Mouse (Mus musculus) kidney, postnatal 0 days (tissue): ENCODE measurements at regions not wholly inside any gene's neighbourhood (a gene's known extent, or its start where the extent isn't known, plus 50 kb on each side); places are given as distances from the start of the nearest gene placed in this dataset.

Experiments
- ATAC-seq: fragments of 200-750 bp; cut with Nextera tagmentation; replicated peaks from 2 replicates; pipeline ENCODE4 v1.8.0; 2017; ENCODE audit warnings: low read depth, moderate number of reproducible peaks, moderate TSS enrichment, moderate library complexity; ENCODE audit not compliant: low FRiP score
- DNase-seq: peaks from one replicate; pipeline ENCODE4 v3.0.0-alpha.2; 2016; ENCODE audit warnings: low spot score
- H3K27ac ChIP-seq: fragments of 300-500 bp; sonication (generic); 2 replicates; pipeline ENCODE4 v1.5.1; 2014; ENCODE audit warnings: mild to moderate bottlenecking
- H3K27me3 ChIP-seq: fragments of 300-500 bp; sonication (generic); 2 replicates; pipeline ENCODE4 v1.6.1; 2014; ENCODE audit warnings: low read length, mixed read lengths; ENCODE audit not compliant: insufficient read depth
- H3K36me3 ChIP-seq: fragments of 300-500 bp; sonication (generic); 2 replicates; pipeline ENCODE4 v1.6.1; 2014; ENCODE audit warnings: low read length, mixed read lengths; ENCODE audit not compliant: insufficient read depth
- H3K4me1 ChIP-seq: fragments of 300-500 bp; sonication (generic); replicated peaks from 2 replicates; pipeline ENCODE4 v1.6.1; 2014; ENCODE audit warnings: antibody characterized with exemption, low read length, mixed read lengths; ENCODE audit not compliant: insufficient read depth
- H3K4me2 ChIP-seq: fragments of 300-500 bp; sonication (generic); 2 replicates; pipeline ENCODE4 v1.6.1; 2014; ENCODE audit warnings: mild to moderate bottlenecking, low read length, moderate library complexity, mixed read lengths
- H3K4me3 ChIP-seq: fragments of 300-500 bp; sonication (generic); replicated peaks from 2 replicates; pipeline ENCODE4 v1.5.1; 2014; ENCODE audit warnings: low read depth, low read length
- H3K9ac ChIP-seq: fragments of 300-500 bp; sonication (generic); 2 replicates; pipeline ENCODE4 v1.6.1; 2014; ENCODE audit warnings: low read depth, low read length
- H3K9me3 ChIP-seq: fragments of 300-500 bp; sonication (generic); replicated peaks from 2 replicates; pipeline ENCODE4 v1.6.1; 2016; ENCODE audit warnings: low read length, inconsistent platforms, mixed read lengths
- CTCF ChIP-seq: IDR thresholded peaks from 2 replicates; pipeline ENCODE4 v1.5.1; 2016; ENCODE audit warnings: antibody characterized with exemption, low read depth, mild to moderate bottlenecking, moderate library complexity
- WGBS: fragments of 180-500 bp; shearing (Covaris S2); extraction: QIAGEN DNeasy Blood & Tissue Kit; methylation state at CpG from one replicate; pipeline ENCODE4 v1.1.7; 2014; 5-methylcytosine and 5-hydroxymethylcytosine counted together

DNA sequence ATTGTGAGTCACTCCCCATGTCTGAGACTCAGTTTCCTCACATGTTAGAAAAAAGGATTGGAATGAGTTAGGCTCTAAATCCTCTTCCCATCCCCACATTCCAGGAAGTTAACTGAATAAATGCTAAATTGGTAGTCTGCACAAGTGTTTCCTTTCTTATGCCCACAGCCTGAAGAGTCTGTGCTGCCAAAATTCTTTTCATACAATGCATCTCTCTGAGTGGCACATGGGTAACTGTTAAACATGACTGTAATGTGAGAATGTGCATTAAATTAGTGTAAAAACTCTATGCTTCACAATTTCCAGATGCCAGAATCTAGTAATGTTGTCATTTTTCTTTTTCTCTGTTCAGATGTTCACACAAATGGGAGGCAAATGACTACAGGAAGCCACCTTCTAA is 317.5 kb upstream of the A1bg start:
- H3K9me3 ChIP-seq, result no peaks in the 10 kb centered on the region
- DNase-seq (no peak), ATAC-seq (no peak)
- H3K4me1 ChIP-seq, result no peaks in the 10 kb centered on the region
- no peak for TF ChIP-seq CTCF
- no peak overlapping the region for H3K4me3 ChIP-seq
- no peak overlapping the region for H3K9ac ChIP-seq
- no peaks in the 10 kb centered on the region for H3K36me3 ChIP-seq
- H3K27ac ChIP-seq, result no peak overlapping the region
- no peaks in the 10 kb centered on the region for H3K27me3 ChIP-seq
- no peak overlapping the region for H3K4me2 ChIP-seq

GRCm38 (mm10) chr15:61239414-61239813 is 316.6 kb upstream of the A1bg start:
- H3K9ac ChIP-seq, result no peak overlapping the region
- no peak overlapping the region for H3K4me3 ChIP-seq
- 44% methylated on average over 7 of the region's 7 CpGs for WGBS
- TF ChIP-seq CTCF, result no peak
- peak; percentile 29; the same call in 1 of the 2 replicates for ATAC-seq
- H3K27me3 ChIP-seq, result no peaks in the 10 kb centered on the region
- peak; percentile 16 for DNase-seq
- peak overlapping the region; percentile 34 for H3K4me2 ChIP-seq
- H3K4me1 ChIP-seq, result no peaks in the 10 kb centered on the region
- no peaks in the 10 kb centered on the region for H3K9me3 ChIP-seq
- no peak overlapping the region for H3K27ac ChIP-seq
- H3K36me3 ChIP-seq, result no peaks in the 10 kb centered on the region

DNA sequence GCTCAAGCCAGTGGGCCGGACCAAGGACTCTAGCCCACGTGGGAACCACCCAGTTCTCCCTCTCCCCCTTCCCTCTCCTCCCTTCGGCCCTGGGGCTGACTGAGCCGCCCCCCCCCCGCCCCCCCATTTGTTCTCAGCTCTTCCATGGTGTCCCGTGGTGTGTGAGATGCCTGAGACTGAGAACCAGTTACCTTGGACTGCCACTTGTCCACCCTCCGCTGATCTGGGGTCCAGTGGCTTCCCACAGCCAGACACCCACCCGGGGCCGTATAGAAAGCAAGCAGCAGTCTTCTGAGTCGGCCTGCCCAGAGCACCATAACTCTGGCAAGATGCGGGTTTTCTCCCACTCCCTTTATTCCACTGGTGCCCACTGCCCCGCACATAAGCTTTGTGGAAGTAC is 316.2 kb upstream of the A1bg start:
- H3K27me3 ChIP-seq, result no peaks in the 10 kb centered on the region
- no peak for TF ChIP-seq CTCF
- H3K4me2 ChIP-seq, result peak overlapping the region; percentile 34
- ATAC-seq, result peak; percentile 66; the same call in 1 of the 2 replicates
- WGBS, result 52% methylated on average over 10 of the region's 12 CpGs
- H3K4me1 ChIP-seq, result no peaks in the 10 kb centered on the region
- no peak overlapping the region for H3K9ac ChIP-seq
- H3K36me3 ChIP-seq, result no peaks in the 10 kb centered on the region
- H3K27ac ChIP-seq, result no peak overlapping the region
- no peak overlapping the region for H3K4me3 ChIP-seq
- H3K9me3 ChIP-seq, result no peaks in the 10 kb centered on the region
- DNase-seq, result no peak

GRCm38 (mm10) chr15:61229579-61229978 is 306.8 kb upstream of the A1bg start:
- TF ChIP-seq CTCF, result no peak
- Histone ChIP-seq H3K4me3 (no peak overlapping the region), H3K36me3 (no peaks in the 10 kb centered on the region), H3K4me2 (no peak overlapping the region), H3K9ac (no peak overlapping the region), H3K27ac (no peak overlapping the region), H3K4me1 (no peaks in the 10 kb centered on the region), H3K27me3 (no peaks in the 10 kb centered on the region), H3K9me3 (no peaks in the 10 kb centered on the region)
- ATAC-seq, result no peak
- peak; percentile 56 for DNase-seq
- WGBS, result 61% methylated on average over 3 of the region's 3 CpGs

DNA sequence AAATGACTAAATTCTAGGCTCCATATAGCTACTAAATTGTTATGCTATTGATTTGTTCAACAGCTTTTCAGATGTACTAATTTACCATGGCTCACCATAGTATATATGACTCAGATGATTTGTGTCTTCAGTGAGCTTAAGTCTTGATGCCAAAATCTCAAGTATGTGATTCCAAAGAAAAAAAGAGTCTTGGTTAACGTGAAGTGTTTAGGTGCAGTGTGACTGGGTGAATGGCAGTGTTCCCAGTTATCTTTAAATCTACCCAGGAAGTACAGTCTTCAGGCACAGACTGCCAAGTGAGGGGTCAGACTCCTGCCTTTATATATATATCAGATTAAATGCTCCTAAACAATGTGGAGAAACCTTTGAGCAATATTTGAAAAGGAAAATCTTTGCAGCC is 300.1 kb upstream of the A1bg start:
- DNase-seq (no peak), ATAC-seq (no peak)
- no peaks in the 10 kb centered on the region for H3K9me3 ChIP-seq
- no peak overlapping the region for H3K4me2 ChIP-seq
- no peak overlapping the region for H3K4me3 ChIP-seq
- no peaks in the 10 kb centered on the region for H3K27me3 ChIP-seq
- H3K4me1 ChIP-seq, result no peaks in the 10 kb centered on the region
- no peaks in the 10 kb centered on the region for H3K36me3 ChIP-seq
- 33% methylated on average over 1 of the region's 1 CpGs for WGBS
- no peak overlapping the region for H3K9ac ChIP-seq
- H3K27ac ChIP-seq, result no peak overlapping the region
- no peak for TF ChIP-seq CTCF

GRCm38 (mm10) chr15:61210161-61210560 is 287.3 kb upstream of the A1bg start:
- no peak overlapping the region for H3K9ac ChIP-seq
- H3K36me3 ChIP-seq, result no peaks in the 10 kb centered on the region
- DNase-seq, result no peak
- H3K27ac ChIP-seq, result no peak overlapping the region
- no peaks in the 10 kb centered on the region for H3K9me3 ChIP-seq
- no peak overlapping the region for H3K4me3 ChIP-seq
- no peak overlapping the region for H3K4me2 ChIP-seq
- no peak for TF ChIP-seq CTCF
- no peak for ATAC-seq
- H3K27me3 ChIP-seq, result no peaks in the 10 kb centered on the region
- no peaks in the 10 kb centered on the region for H3K4me1 ChIP-seq

DNA sequence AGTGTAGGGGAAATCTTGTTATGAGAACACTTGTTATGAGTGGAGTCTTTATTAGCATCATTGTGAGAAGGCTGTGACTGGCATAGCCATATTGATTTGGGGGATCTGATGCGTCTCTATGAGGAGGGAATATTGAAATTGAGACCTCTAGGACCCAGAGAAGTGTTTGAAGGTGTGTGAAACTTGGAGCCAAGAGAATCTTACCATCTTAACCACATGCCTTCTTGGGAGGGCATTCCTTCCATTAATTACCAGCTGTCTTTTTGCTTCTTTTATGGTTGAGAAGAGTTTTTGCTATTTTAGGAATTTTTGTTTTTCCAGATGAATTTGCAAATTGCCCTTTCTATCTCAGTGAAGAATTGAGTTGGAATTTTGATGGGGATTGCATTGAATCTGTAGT is 267.2 kb upstream of the A1bg start:
- Histone ChIP-seq H3K4me2 (no peak overlapping the region), H3K27ac (no peak overlapping the region), H3K36me3 (no peaks in the 10 kb centered on the region), H3K9me3 (no peaks in the 10 kb centered on the region), H3K27me3 (no peaks in the 10 kb centered on the region), H3K4me3 (no peak overlapping the region), H3K9ac (no peak overlapping the region), H3K4me1 (no peaks in the 10 kb centered on the region)
- no peak for DNase-seq
- WGBS, result 81% methylated on average over 1 of the region's 1 CpGs
- no peak for ATAC-seq
- TF ChIP-seq CTCF, result no peak
